Mouse (Mus musculus) liver, embryonic 11.5 days (tissue): ENCODE data around the gene Cradd. TPM values are rescaled to one million over a fixed set of nuclear protein-coding genes. Genes with fewer than 3 reads are reported as not detected.

Experiments used
- ATAC-seq: fragments of 200-750 bp; cut with Nextera tagmentation; replicated peaks from 2 replicates; pipeline ENCODE4 v1.8.0; 2017; ENCODE audit warnings: moderate number of reproducible peaks, mild to moderate bottlenecking, moderate TSS enrichment, moderate library complexity; ENCODE audit not compliant: low FRiP score
- DNase-seq: peaks from one replicate; pipeline ENCODE4 v3.0.0-alpha.2; 2017; ENCODE audit warnings: low spot score
- H3K27ac ChIP-seq: fragments of 300-500 bp; sonication (generic); 2 replicates; pipeline ENCODE4 v1.5.1; 2014; ENCODE audit warnings: mild to moderate bottlenecking, low read depth, low read length, control low read depth
- H3K27me3 ChIP-seq: fragments of 300-500 bp; sonication (generic); replicated peaks from 2 replicates; pipeline ENCODE4 v1.6.1; 2014; ENCODE audit warnings: low read length, mixed read lengths; ENCODE audit not compliant: control insufficient read depth, insufficient read depth
- H3K36me3 ChIP-seq: fragments of 300-500 bp; sonication (generic); 2 replicates; pipeline ENCODE4 v1.6.1; 2014; ENCODE audit warnings: mild to moderate bottlenecking, low read length, moderate library complexity, mixed read lengths; ENCODE audit not compliant: control insufficient read depth, insufficient read depth
- H3K4me1 ChIP-seq: fragments of 300-500 bp; sonication (generic); replicated peaks from 2 replicates; pipeline ENCODE4 v1.6.1; 2014; ENCODE audit warnings: low read length, mixed read lengths; ENCODE audit not compliant: control insufficient read depth, insufficient read depth
- H3K4me2 ChIP-seq: fragments of 300-500 bp; sonication (generic); 2 replicates; pipeline ENCODE4 v1.6.1; 2014; ENCODE audit warnings: mild to moderate bottlenecking, control low read depth, moderate library complexity
- H3K4me3 ChIP-seq: fragments of 300-500 bp; sonication (generic); 2 replicates; pipeline ENCODE4 v1.5.1; 2014; ENCODE audit warnings: low read depth, low read length, control low read depth
- H3K9ac ChIP-seq: fragments of 300-500 bp; sonication (generic); 2 replicates; pipeline ENCODE4 v1.6.1; 2014; ENCODE audit warnings: low read depth, low read length, control low read depth
- H3K9me3 ChIP-seq: fragments of 300-500 bp; sonication (generic); 2 replicates; pipeline ENCODE4 v1.6.1; 2016; ENCODE audit warnings: low read length, inconsistent platforms, mixed read lengths; ENCODE audit not compliant: control insufficient read depth
- WGBS: fragments of 180-500 bp; shearing (Covaris S2); extraction: QIAGEN DNeasy Blood & Tissue Kit; methylation state at CpG from one replicate; pipeline ENCODE4 v1.1.7; 2014; 5-methylcytosine and 5-hydroxymethylcytosine counted together
- polyA plus RNA-seq: library from polyadenylated mRNA; unstranded; fragments of >200 nt; fragmentation: Nextera tagmentation; extraction: Ambion mirVana; gene quantifications from 2 replicates; pipeline ENCODE4 v1.2.1, GENCODE M21; 2014

Gene Cradd
- polyA plus RNA-seq, 1 experiment from 2014 or later: 10.5 TPM

GRCm38 (mm10) chr10:95292269-95292668, 31.7 kb downstream of the Cradd start:
- no peaks in the 10 kb centered on the region for H3K9me3 ChIP-seq
- ATAC-seq: 0 out of 2 replicates have a peak, but pooled peaks have one; percentile 26
- 38% methylated on average over 5 of the region's 5 CpGs for WGBS
- no peak for DNase-seq
- peaks cover 39% of the 10 kb centered on the region for H3K4me1 ChIP-seq
- H3K4me3 ChIP-seq: no peak overlapping the region
- 0 out of 2 replicates have a peak overlapping the region, but pooled peaks have one; percentile 25 for H3K27ac ChIP-seq
- H3K4me2 ChIP-seq: no peak overlapping the region
- no peaks in the 10 kb centered on the region for H3K36me3 ChIP-seq
- no peak overlapping the region for H3K9ac ChIP-seq
- H3K27me3 ChIP-seq: no peaks in the 10 kb centered on the region

GRCm38 (mm10) chr10:95291133-95291876, 32.6 kb downstream of the Cradd start:
- Histone ChIP-seq H3K4me2 (peak overlapping the region; percentile 20), H3K27me3 (no peaks in the 10 kb centered on the region), H3K9me3 (no peaks in the 10 kb centered on the region), H3K36me3 (no peaks in the 10 kb centered on the region), H3K9ac (no peak overlapping the region), H3K27ac (peak overlapping the region; percentile 70; the same call in 1 of the 2 replicates), H3K4me3 (no peak overlapping the region), H3K4me1 (peaks cover 34% of the 10 kb centered on the region)
- ATAC-seq: peak; percentile 69
- 54% methylated on average over 13 of the region's 13 CpGs for whole genome bisulfite sequencing
- DNase-seq: no peak

GRCm38 (mm10) chr10:95289819-95290218, 34.1 kb downstream of the Cradd start:
- peak overlapping the region; percentile 0; the same call in 1 of the 2 replicates for H3K27ac ChIP-seq
- peak overlapping the region; percentile 51 for H3K4me2 ChIP-seq
- peaks cover 34% of the 10 kb centered on the region for H3K4me1 ChIP-seq
- DNase-seq: no peak
- no peaks in the 10 kb centered on the region for H3K27me3 ChIP-seq
- WGBS: 29% methylated on average over 8 of the region's 8 CpGs
- no peaks in the 10 kb centered on the region for H3K36me3 ChIP-seq
- ATAC-seq: peak; percentile 75
- H3K9ac ChIP-seq: no peak overlapping the region
- H3K9me3 ChIP-seq: no peaks in the 10 kb centered on the region
- H3K4me3 ChIP-seq: no peak overlapping the region

- WGBS: 83% methylated on average over 4 of the region's 4 CpGs
- DNase-seq: no peak
- Histone ChIP-seq H3K9me3 (no peaks in the 10 kb centered on the region), H3K27me3 (no peaks in the 10 kb centered on the region), H3K4me1 (peaks cover 40% of the 10 kb centered on the region), H3K4me2 (no peak overlapping the region), H3K36me3 (no peaks in the 10 kb centered on the region), H3K9ac (no peak overlapping the region), H3K27ac (no peak overlapping the region), H3K4me3 (no peak overlapping the region)
- no peak for ATAC-seq
Observed at GRCm38 (mm10) chr10:95288206-95288605, 35.7 kb downstream of the Cradd start.

GRCm38 (mm10) chr10:95287351-95287750, 36.6 kb downstream of the Cradd start:
- DNase-seq: no peak
- H3K9me3 ChIP-seq: no peaks in the 10 kb centered on the region
- 83% methylated on average over 8 of the region's 8 CpGs for WGBS
- H3K9ac ChIP-seq: no peak overlapping the region
- no peak overlapping the region for H3K4me2 ChIP-seq
- no peaks in the 10 kb centered on the region for H3K36me3 ChIP-seq
- H3K27me3 ChIP-seq: no peaks in the 10 kb centered on the region
- H3K4me1 ChIP-seq: peaks cover 37% of the 10 kb centered on the region
- H3K4me3 ChIP-seq: no peak overlapping the region
- H3K27ac ChIP-seq: no peak overlapping the region
- ATAC-seq: no peak

GRCm38 (mm10) chr10:95283434-95283833, 40.5 kb downstream of the Cradd start:
- ATAC-seq: peak; percentile 45; the same call in 1 of the 2 replicates
- Histone ChIP-seq H3K4me3 (no peak overlapping the region), H3K4me1 (peaks cover 7% of the 10 kb centered on the region), H3K27me3 (no peaks in the 10 kb centered on the region), H3K27ac (no peak overlapping the region), H3K36me3 (no peaks in the 10 kb centered on the region), H3K4me2 (0 out of 2 replicates have a peak overlapping the region, but pooled peaks have one; percentile 10), H3K9me3 (no peaks in the 10 kb centered on the region), H3K9ac (no peak overlapping the region; the same call in 1 of the 2 replicates)
- WGBS: 48% methylated on average over 12 of the region's 12 CpGs
- no peak for DNase-seq

GRCm38 (mm10) chr10:95281996-95282395, 41.9 kb downstream of the Cradd start:
- H3K27ac ChIP-seq: no peak overlapping the region
- WGBS: 93% methylated on average over 3 of the region's 3 CpGs
- no peak for ATAC-seq
- H3K36me3 ChIP-seq: no peaks in the 10 kb centered on the region
- no peak for DNase-seq
- H3K4me3 ChIP-seq: no peak overlapping the region
- H3K27me3 ChIP-seq: no peaks in the 10 kb centered on the region
- peaks cover 7% of the 10 kb centered on the region for H3K4me1 ChIP-seq
- no peak overlapping the region for H3K9ac ChIP-seq
- H3K9me3 ChIP-seq: no peaks in the 10 kb centered on the region
- H3K4me2 ChIP-seq: no peak overlapping the region

- no peaks in the 10 kb centered on the region for H3K9me3 ChIP-seq
- no peak overlapping the region for H3K4me2 ChIP-seq
- WGBS: 85% methylated on average over 6 of the region's 6 CpGs
- no peak for DNase-seq
- no peak overlapping the region for H3K9ac ChIP-seq
- H3K4me1 ChIP-seq: peaks cover 7% of the 10 kb centered on the region
- H3K27me3 ChIP-seq: no peaks in the 10 kb centered on the region
- H3K36me3 ChIP-seq: no peaks in the 10 kb centered on the region
- ATAC-seq: no peak
- H3K4me3 ChIP-seq: no peak overlapping the region
- no peak overlapping the region for H3K27ac ChIP-seq
Observed at GRCm38 (mm10) chr10:95281466-95281990, 42.4 kb downstream of the Cradd start.

- no peak overlapping the region for H3K4me3 ChIP-seq
- H3K4me1 ChIP-seq: peaks cover 7% of the 10 kb centered on the region
- H3K9me3 ChIP-seq: no peaks in the 10 kb centered on the region
- no peak for ATAC-seq
- 89% methylated on average over 3 of the region's 3 CpGs for WGBS
- H3K36me3 ChIP-seq: no peaks in the 10 kb centered on the region
- H3K9ac ChIP-seq: no peak overlapping the region
- H3K4me2 ChIP-seq: no peak overlapping the region
- no peak overlapping the region for H3K27ac ChIP-seq
- no peak for DNase-seq
- no peaks in the 10 kb centered on the region for H3K27me3 ChIP-seq
Observed at GRCm38 (mm10) chr10:95280327-95280726, 43.6 kb downstream of the Cradd start.
